Mouse (Mus musculus) urinary bladder, postnatal 25 days (tissue): ENCODE measurements around the gene Col2a1.

Source experiments
- DNase-seq: peaks from one replicate; pipeline ENCODE4 v3.0.0; 2022; ENCODE audit warnings: low spot score

Gene Col2a1

GRCm38 (mm10) chr15:97963989-97964835 lies 40.3 kb downstream of the Col2a1 start, which contains the start of gene Tmem106c:
Gene Tmem106c (plus strand): TSS chr15:97964200.
- peak; percentile 94 for DNase-seq

GRCm38 (mm10) chr15:97963329-97963988 lies 41.0 kb downstream of the Col2a1 start:
- DNase-seq, result peak; percentile 15

GRCm38 (mm10) chr15:97956416-97956815 lies 48.1 kb downstream of the Col2a1 start:
- no peak for DNase-seq

- no peak for DNase-seq
Measured at GRCm38 (mm10) chr15:97955742-97956141, 48.8 kb downstream of the Col2a1 start.

- DNase-seq, result no peak
Measured at GRCm38 (mm10) chr15:97955286-97955685, 49.2 kb downstream of the Col2a1 start.

- no peak for DNase-seq
Measured at GRCm38 (mm10) chr15:97954671-97955070, 49.8 kb downstream of the Col2a1 start.

- DNase-seq, result no peak
Measured at GRCm38 (mm10) chr15:97952889-97953189, 51.7 kb downstream of the Col2a1 start.

GRCm38 (mm10) chr15:97952137-97952888 lies 52.2 kb downstream of the Col2a1 start:
- DNase-seq, result peak; percentile 60

- no peak for DNase-seq
Measured at GRCm38 (mm10) chr15:97950240-97950639, 54.3 kb downstream of the Col2a1 start.

- DNase-seq, result no peak
Measured at GRCm38 (mm10) chr15:97949706-97950105, 54.8 kb downstream of the Col2a1 start.

GRCm38 (mm10) chr15:97948720-97949119 lies 55.8 kb downstream of the Col2a1 start:
- DNase-seq, result no peak

GRCm38 (mm10) chr15:97945656-97946315 lies 58.7 kb downstream of the Col2a1 start:
- DNase-seq, result no peak

GRCm38 (mm10) chr15:97944919-97945574 lies 59.4 kb downstream of the Col2a1 start:
- DNase-seq, result no peak

GRCm38 (mm10) chr15:97943356-97943755 lies 61.1 kb downstream of the Col2a1 start:
- DNase-seq, result no peak

- no peak for DNase-seq
Measured at GRCm38 (mm10) chr15:97942538-97942937, 62.0 kb downstream of the Col2a1 start.

- DNase-seq, result no peak
Measured at GRCm38 (mm10) chr15:97941306-97941705, 63.2 kb downstream of the Col2a1 start.

GRCm38 (mm10) chr15:97940088-97940487 lies 64.4 kb downstream of the Col2a1 start:
- no peak for DNase-seq

- DNase-seq, result no peak
Measured at GRCm38 (mm10) chr15:97938580-97938979, 65.9 kb downstream of the Col2a1 start.

GRCm38 (mm10) chr15:97932441-97932840 lies 72.1 kb downstream of the Col2a1 start:
- no peak for DNase-seq

- no peak for DNase-seq
Measured at GRCm38 (mm10) chr15:97929259-97929824, 75.2 kb downstream of the Col2a1 start.

- DNase-seq, result no peak
Measured at GRCm38 (mm10) chr15:97927821-97928220, 76.7 kb downstream of the Col2a1 start.
